Mouse (Mus musculus) kidney, postnatal 36 days (tissue): ENCODE data around the gene Amdhd1.
"Not testable (repeated sequence)": the region's sequence is repeated elsewhere in the genome, so short reads cannot be mapped to it uniquely, and the experiment has no call there.

ENCODE experiments used
- DNase-seq, 2 experiments: peaks; one replicate each; pipeline ENCODE4 v3.0.0; 2021 to 2022; ENCODE audit warnings: mixed read lengths in 2 of 2

The Amdhd1 gene

DNA sequence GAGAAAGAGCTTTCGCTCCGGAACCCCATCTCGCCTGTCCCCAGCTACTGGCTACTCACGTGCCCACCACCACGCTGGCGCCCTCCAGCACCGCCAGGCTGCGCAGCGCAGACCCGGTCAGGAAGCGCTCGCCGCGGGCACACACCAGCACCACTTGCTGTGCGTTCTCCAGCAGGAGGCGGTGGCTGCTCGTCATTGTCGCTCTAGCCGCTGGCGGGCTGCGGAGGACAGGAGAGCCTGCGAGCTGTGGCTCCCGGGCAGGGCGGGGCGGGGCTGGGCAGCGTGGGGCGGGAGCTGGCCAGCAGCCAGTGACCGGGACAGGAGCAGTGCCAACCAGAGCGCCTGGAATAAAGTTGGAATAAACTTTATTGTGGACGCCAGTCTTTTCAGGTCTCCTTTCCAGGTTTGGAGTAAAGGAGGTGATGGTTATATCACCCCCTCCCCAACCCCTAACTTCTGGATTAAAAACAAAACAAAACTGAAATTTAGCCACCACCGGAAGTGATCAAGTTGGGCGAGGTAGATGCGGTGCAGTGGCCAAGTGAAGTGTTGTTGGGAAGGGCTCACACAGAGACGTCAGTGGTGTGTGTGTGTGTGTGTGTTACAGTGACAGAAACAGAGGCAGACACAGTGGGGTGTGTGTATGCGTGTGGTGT, at the start of gene Amdhd1:
TSS of gene Amdhd1 (minus strand) at position 259 of the 656 bp plus-strand sequence.
- peak; percentile 85 to 91 for DNase-seq

DNA sequence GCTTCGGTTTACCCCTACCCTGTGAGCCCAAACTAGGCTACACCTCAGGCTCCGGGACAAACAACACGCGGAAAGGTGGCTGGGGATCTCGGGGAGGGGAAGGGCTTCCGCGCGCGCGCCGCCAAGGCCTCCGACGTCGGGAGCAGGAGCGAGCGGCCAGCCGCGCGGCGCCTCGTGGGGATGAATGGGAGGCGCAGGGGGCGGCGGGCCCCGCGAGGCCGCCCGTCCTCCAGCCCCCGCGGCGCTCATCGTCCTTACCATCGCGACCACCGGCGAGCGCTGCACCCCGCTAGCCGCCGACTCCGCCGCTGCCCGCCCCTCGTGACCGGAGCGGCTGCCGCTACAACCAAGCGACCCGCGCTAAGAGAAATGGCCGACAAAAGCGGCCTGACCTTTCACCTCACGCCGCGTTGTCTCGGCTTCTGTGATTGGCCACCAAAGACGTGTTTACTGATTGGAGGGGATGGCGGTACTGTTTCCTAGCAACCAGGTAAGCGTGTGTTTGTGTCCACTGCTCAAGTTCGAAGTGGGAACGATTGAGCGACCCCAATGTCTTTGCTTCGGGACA, 49.5 kb upstream of the Amdhd1 start, which contains the start of gene Snrpf:
TSS of gene Snrpf (minus strand) at position 426 of the 568 bp plus-strand sequence.
- DNase-seq: peak; percentile 91 to 92

DNA sequence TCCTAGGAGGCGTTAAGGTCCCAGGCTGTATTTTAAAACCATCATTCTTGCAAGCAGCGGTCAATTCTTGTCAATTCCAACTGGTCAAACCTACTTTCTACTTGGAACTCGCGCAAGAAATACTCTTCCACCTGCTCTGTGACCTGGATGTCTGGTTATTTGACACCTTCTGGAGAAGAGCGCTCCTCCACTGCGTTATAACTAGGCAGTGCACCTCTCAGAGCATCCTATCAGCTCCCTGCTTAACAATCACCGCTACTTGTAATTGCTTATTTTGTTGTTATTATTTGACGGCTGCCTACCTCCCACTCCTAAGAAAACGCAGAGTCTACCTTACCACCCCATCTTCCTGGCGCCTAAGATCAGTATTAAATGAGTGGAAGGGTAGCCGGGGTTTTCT, 49.0 kb upstream of the Amdhd1 start:
- no peak for DNase-seq

GRCm38 (mm10) chr10:93577271-93577886, 37.5 kb upstream of the Amdhd1 start:
- DNase-seq: peak; percentile 77 to 90

DNA sequence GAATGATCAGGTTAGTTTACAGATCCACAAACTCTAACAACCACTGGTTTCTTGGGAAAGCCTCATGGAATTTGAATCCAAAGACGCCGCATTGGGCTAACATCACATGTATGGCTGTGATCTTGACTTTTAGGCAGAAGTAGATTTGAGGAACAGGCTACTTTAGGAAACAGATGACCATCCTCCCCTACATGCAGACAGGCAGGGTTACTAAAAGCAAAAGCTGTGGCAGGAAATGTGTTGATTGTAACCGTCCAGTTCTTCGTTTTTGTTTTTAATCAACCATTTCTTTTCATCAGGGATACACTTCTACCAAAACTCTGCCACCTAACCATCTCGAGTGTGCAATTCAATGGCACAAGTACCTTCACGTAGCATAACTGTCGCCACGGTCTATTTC, 36.1 kb upstream of the Amdhd1 start:
- DNase-seq: no peak

- no peak for DNase-seq
Measured at GRCm38 (mm10) chr10:93574966-93575365, 35.1 kb upstream of the Amdhd1 start.

- no peak for DNase-seq
Measured at GRCm38 (mm10) chr10:93572209-93572608, 32.4 kb upstream of the Amdhd1 start.

DNA sequence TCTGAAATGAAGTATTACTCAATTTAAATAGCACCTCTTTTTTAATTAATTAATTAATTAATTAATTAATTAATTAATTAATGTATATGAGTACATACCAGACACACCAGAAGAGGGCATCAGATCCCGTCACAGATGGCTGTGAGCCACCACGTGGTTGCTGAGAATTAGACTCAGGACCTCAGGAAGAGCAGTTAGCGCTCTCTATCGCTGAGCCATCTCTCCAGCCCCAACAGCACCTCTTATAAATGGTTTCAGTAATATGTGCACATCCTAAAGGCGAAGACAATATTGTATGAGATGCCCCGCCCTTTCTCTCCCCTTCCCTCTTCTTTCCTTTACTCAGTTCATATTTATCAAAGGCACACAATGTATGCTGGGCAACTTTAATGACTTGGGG, 28.8 kb upstream of the Amdhd1 start:
- DNase-seq: no peak

GRCm38 (mm10) chr10:93567841-93568566, 28.2 kb upstream of the Amdhd1 start:
- no peak for DNase-seq

DNA sequence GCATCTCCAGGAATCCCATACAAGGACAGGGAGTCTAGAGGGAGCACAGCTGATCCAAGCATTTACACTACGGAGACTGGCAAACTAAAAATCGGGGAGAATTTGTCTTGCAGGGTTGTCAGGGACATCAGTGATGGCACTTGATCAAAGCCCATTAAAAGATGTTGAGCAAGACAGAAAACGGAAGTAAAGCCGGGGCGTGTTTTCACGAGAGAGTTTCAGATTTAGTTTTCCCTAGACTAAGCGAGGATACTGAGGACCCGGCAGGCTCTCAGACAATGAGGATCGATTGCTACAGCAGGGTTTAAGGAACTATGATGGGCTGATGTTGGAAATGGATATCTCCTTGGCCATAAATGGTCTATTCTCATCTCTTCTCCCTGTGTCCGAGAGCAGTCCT, 27.2 kb upstream of the Amdhd1 start:
- no peak for DNase-seq

GRCm38 (mm10) chr10:93564518-93565090, 24.8 kb upstream of the Amdhd1 start:
- no peak for DNase-seq

DNA sequence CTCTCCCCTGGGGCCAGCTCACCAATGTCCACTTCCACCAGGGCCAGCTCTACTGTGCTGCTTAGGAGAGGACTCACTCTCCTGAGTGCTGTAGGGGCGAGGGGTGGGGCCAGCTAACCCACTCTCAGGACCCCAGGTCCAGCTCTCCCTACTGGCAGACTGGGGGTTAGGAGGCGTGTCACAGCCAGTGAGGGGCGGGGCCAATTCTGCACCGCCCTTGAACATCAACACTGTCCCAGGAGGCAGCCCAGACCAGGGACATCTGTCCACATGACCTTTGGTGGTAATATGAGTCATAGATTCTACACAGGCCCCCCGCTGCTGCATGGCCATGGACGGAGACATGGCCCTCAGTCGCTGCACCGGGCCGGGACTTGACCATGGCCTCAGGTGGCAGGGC, 20.0 kb upstream of the Amdhd1 start:
- DNase-seq: no peak

- DNase-seq: not testable (repeated sequence)
Measured at GRCm38 (mm10) chr10:93557971-93558370, 18.1 kb upstream of the Amdhd1 start.

DNA sequence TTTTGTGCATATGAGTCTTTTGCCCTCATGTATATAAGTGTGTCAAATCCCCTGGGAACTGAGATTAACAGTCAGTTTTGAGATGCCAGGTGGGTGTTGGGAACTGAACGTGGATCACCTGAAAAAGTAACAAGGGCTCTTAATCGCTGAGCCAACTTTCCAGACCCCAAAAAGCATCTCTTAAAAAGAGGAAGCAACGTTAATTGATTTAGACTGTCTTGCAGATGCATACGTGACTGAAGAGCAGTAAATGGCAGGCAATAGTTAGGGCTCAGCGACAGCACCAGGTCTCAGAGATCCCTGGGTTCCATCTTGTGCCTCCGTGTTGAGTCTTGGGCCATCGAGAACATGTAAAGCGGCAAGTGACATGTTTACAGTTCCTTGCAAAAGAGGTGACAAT, 12.8 kb upstream of the Amdhd1 start:
- no peak for DNase-seq

- no peak for DNase-seq
Measured at GRCm38 (mm10) chr10:93549821-93550220, 10.0 kb upstream of the Amdhd1 start.

- DNase-seq: peak; percentile 80 to 90
Measured at GRCm38 (mm10) chr10:93548991-93549390, 9.2 kb upstream of the Amdhd1 start.

- DNase-seq: no peak
Measured at GRCm38 (mm10) chr10:93547741-93548270, 8.0 kb upstream of the Amdhd1 start.

DNA sequence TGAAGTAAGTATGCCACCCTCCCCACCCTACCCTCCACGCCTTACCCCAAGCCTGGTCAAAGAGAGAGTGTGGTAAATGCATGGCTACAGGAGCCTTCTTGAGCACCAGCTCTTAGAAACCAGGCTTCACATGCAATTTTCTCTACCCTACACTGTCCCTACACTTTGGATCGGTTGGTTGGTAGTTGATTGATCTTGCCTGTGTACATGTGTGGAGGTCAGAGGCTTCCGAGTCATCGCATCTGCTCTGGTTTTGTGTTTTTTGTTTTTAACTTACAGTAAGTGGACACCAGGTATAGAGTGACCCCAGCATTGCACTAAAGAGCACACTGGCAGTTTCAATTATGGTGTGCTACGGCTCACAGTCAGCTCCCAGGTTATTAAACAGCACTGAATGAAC, 4.3 kb upstream of the Amdhd1 start:
- DNase-seq: no peak

DNA sequence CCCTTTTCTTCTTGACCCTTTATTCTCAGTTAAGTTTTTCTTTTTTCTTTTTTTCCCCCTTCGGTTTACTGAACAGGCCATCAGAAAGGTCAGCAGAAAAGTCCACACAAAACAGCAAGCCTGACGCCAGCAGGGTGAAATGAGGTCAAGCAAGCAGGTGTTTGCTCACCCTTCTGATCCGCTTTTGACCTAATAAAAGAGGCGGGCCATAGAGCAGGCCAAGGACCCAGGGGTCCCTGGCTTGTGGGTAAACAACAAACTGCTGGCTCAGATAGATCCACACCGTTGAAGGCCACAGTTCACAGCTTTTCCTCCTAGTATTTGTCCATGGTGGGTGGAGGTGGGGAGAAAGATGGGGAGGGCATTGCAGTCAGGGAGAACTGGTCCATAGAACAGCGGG, 3.3 kb upstream of the Amdhd1 start:
- DNase-seq: peak; percentile 14 to 17

DNA sequence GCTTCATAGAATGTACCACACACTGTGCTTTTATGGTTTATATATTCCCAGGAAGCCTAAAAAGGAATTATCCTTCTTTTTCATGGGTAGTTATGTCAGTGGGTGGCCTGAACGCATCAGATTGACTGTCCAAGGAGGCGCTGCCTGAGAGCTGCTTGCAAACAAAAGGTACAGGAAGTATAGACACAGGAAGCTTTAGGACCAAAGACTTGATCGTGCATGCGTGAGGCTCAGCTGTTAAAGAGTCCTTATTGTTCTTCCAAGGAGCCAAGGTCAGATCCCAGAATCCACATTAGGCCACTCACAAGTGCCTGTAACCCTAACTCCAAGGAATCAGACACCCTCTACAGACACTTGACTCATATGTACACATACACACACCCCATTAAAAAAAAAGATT, 2.5 kb upstream of the Amdhd1 start:
- DNase-seq: no peak

GRCm38 (mm10) chr10:93541585-93541984, 1.8 kb upstream of the Amdhd1 start:
- no peak for DNase-seq

DNA sequence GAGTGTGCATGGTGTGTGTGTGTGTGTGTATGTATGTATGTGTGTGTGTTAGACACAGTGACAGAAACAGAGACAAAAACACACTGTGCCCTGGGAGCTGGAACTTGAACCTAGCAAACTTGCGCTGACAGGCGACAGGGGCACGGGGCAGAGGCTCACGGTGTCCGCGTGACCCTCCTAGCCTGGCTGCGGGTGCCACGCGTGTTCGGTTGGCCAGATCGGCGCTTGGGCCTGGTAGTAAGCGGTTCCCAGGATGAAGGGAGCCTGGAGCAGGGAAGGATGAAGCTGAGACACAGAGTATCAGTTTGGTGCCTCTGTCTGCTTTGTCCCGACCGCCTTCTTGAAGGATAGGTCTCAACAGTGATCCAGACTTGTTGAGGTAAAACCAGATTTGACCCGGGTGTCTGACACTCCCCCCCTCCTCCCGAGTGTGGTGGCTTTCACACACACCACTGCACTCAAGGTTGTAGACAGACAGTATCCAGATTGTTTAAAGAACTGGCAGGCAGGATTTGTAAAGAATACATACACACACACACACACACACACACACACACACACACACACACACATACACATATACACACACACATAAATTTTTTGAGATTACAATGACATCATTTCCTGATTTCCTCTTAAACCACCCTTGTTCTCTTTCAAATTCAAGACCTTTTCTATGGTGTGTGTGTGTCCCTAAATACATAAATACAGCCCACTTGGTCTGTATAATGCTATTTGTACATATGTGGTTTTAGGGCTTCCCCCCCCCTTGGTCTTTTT, 788 bp upstream of the Amdhd1 start, which contains the start of gene Ccdc38:
TSS of gene Ccdc38 (plus strand) at position 202 of the 780 bp plus-strand sequence.
- peak; percentile 7 to 21 for DNase-seq
